Mouse (Mus musculus) lung, embryonic 15.5 days (tissue): ENCODE results near the gene Uvrag. TPM values are rescaled to one million over a fixed set of nuclear protein-coding genes. Genes with fewer than 3 reads are reported as not detected.

Experiments used
- ATAC-seq: fragments of 200-750 bp; cut with Nextera tagmentation; 2 replicates; pipeline ENCODE4 v1.8.0; 2017; ENCODE audit warnings: moderate number of reproducible peaks, borderline replicate concordance; ENCODE audit not compliant: low FRiP score, low TSS enrichment; ENCODE audit errors: extremely low read depth
- H3K27ac ChIP-seq: fragments of 300-500 bp; sonication (generic); 2 replicates; pipeline ENCODE4 v1.5.1; 2015; ENCODE audit warnings: moderate library complexity, mild to moderate bottlenecking, inconsistent platforms
- H3K27me3 ChIP-seq: fragments of 300-500 bp; sonication (generic); 2 replicates; pipeline ENCODE4 v1.6.1; 2015; ENCODE audit warnings: inconsistent platforms
- H3K36me3 ChIP-seq: fragments of 300-500 bp; sonication (generic); 2 replicates; pipeline ENCODE4 v1.6.1; 2015; ENCODE audit warnings: inconsistent platforms
- H3K4me1 ChIP-seq: fragments of 300-500 bp; sonication (generic); 2 replicates; pipeline ENCODE4 v1.6.1; 2015; ENCODE audit warnings: inconsistent platforms
- H3K4me2 ChIP-seq: fragments of 300-500 bp; sonication (generic); 2 replicates; pipeline ENCODE4 v1.6.1; 2015; ENCODE audit warnings: inconsistent platforms, mild to moderate bottlenecking, moderate library complexity
- H3K4me3 ChIP-seq: fragments of 300-500 bp; sonication (generic); 2 replicates; pipeline ENCODE4 v1.5.1; 2015; ENCODE audit warnings: mild to moderate bottlenecking, inconsistent platforms
- H3K9ac ChIP-seq: fragments of 300-500 bp; sonication (generic); 2 replicates; pipeline ENCODE4 v1.6.1; 2015; ENCODE audit warnings: inconsistent platforms
- H3K9me3 ChIP-seq: fragments of 300-500 bp; sonication (generic); 2 replicates; pipeline ENCODE4 v1.6.1; 2016; ENCODE audit warnings: inconsistent platforms
- WGBS: fragments of 180-500 bp; shearing (Covaris S2); methylation state at CpG from one replicate; pipeline ENCODE4 v1.1.7; 2015; 5-methylcytosine and 5-hydroxymethylcytosine counted together
- polyA plus RNA-seq: library from polyadenylated mRNA; unstranded; fragments of >200 nt; fragmentation: Nextera tagmentation; extraction: Ambion mirVana; gene quantifications from 2 replicates; pipeline ENCODE4 v1.2.1, GENCODE M21; 2015

Uvrag gene
- polyA plus RNA-seq, 1 experiment from 2014 or later, result 23.7 TPM

DNA sequence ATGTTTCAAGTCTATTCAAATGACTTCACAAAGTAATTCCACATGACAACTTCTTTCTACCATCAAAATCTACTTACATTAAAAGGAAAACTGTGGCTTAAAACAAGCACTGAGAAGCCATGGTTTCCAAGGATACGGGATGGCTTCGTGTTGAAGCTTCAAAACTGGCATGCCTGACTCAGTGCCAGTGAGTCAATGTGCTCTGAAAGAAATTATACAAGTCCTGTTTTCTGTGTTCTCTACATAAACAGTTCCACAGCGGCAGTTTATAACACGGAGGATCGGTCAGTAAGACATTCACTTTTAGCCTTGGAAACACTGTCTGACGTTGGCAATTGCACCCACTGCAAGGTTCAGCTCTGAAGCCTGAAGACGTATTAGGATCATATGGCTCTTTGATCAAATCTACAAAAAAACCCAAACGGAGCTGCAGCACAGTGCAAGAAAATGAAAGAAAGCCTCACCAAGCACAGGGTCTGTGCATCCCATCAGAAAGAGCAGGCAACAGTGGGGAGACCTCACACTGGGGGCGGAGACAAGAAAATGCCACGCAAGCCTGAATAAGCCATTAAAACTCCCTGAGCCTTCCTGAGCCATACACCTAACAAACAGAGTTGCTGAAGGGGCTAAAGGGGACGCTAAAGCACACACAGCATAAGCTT, 94.3 kb downstream of the Uvrag start:
- peak; percentile 52; the same call in 1 of the 2 replicates for ATAC-seq
- H3K4me1 ChIP-seq, result peaks cover 48% of the 10 kb centered on the region
- no peak overlapping the region for H3K4me2 ChIP-seq
- H3K27me3 ChIP-seq, result no peaks in the 10 kb centered on the region
- H3K9ac ChIP-seq, result no peak overlapping the region
- 43% methylated on average over 11 of the region's 11 CpGs for WGBS
- no peak overlapping the region for H3K27ac ChIP-seq
- H3K4me3 ChIP-seq, result no peak overlapping the region
- no peaks in the 10 kb centered on the region for H3K36me3 ChIP-seq
- no peaks in the 10 kb centered on the region for H3K9me3 ChIP-seq

DNA sequence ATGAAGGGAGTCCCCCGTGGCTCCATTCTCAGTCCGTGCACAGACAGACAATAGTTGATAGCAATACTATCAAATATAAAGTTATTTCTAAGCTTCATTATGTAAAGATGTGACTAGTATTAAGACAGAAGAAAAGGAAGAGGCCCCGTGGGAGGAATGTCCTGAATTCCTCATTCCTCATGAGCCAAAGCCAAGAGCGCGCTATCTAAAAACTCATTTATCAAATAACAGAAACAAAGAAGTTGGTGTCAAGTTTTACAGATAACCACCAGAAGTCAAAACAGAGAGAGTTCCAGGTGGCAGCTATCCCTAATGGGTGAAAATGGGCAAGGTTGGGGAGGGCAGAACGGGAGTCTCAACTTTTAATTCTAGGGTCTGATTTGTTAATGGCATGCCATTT, 95.4 kb downstream of the Uvrag start:
- Histone ChIP-seq H3K36me3 (no peaks in the 10 kb centered on the region), H3K27me3 (no peaks in the 10 kb centered on the region), H3K27ac (no peak overlapping the region), H3K4me2 (no peak overlapping the region), H3K4me1 (peaks cover 43% of the 10 kb centered on the region), H3K9ac (no peak overlapping the region), H3K4me3 (no peak overlapping the region), H3K9me3 (no peaks in the 10 kb centered on the region)
- no peak for ATAC-seq
- WGBS, result 28% methylated on average over 6 of the region's 6 CpGs

DNA sequence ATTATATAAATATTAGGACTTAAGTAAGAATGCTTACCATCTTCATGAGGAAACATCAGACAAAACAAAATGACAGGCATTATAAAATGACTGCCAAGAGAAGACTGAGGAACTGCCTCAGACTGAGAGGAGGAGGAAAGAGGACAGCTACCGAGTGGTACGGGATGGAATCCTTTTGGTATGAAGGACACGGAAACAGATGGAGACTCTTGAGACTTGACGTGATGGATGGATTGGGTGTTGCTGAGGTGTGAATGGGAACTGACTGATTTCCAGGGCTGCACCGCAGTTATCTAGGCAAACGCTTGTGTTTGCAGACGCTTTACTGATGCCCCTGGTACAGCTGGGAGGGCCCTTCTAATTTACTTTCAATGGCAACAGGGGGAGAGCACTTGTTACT, 97.0 kb downstream of the Uvrag start:
- no peak for ATAC-seq
- H3K27ac ChIP-seq, result no peak overlapping the region
- WGBS, result 21% methylated on average over 7 of the region's 7 CpGs
- H3K4me2 ChIP-seq, result no peak overlapping the region
- no peak overlapping the region for H3K4me3 ChIP-seq
- peaks cover 36% of the 10 kb centered on the region for H3K4me1 ChIP-seq
- H3K36me3 ChIP-seq, result no peaks in the 10 kb centered on the region
- no peaks in the 10 kb centered on the region for H3K9me3 ChIP-seq
- H3K9ac ChIP-seq, result no peak overlapping the region
- no peaks in the 10 kb centered on the region for H3K27me3 ChIP-seq

DNA sequence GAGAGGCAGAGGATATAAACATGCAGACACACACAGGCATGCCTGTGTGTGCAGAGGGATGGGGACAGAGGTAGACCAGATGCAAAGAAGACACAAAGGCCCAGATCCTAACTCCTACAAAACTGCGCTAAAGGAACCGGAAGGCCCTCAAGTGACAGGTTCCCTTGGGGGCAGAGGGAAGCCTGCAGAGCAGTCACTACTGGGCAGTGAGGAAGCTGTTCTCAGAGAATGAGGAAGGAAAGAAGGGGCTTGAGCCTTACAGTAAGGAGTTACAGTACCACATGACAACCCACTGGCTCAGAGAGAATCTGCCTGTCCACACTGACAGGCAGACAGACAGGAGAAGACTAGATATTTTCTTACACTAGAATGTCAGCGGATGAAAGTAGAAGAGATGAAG, 97.6 kb downstream of the Uvrag start:
- H3K27me3 ChIP-seq, result no peaks in the 10 kb centered on the region
- H3K9me3 ChIP-seq, result no peaks in the 10 kb centered on the region
- H3K36me3 ChIP-seq, result no peaks in the 10 kb centered on the region
- ATAC-seq, result no peak
- no peak overlapping the region for H3K9ac ChIP-seq
- peak overlapping the region; percentile 9; the same call in 1 of the 2 replicates for H3K27ac ChIP-seq
- H3K4me1 ChIP-seq, result peaks cover 36% of the 10 kb centered on the region
- WGBS, result 77% methylated on average over 3 of the region's 3 CpGs
- no peak overlapping the region for H3K4me3 ChIP-seq
- no peak overlapping the region for H3K4me2 ChIP-seq

DNA sequence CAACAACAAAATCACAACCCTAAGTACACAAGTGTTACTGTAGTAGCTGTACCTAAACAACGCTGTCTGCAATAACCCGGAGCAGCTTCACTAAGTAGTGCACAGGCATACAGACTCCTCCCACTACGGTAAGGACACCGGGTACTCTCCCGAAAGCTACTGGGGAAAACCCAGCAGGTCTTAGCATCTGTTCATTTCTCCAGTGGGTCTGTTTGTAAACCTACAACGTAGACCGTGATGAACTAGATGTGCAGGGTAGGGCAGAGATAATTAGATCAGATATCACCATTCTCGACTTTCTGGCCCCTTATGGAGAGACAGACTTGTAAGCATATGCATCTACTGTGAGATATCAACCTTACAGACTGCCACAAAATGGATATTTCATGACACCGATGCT, 99.1 kb downstream of the Uvrag start:
- Histone ChIP-seq H3K9ac (no peak overlapping the region), H3K4me1 (peaks cover 32% of the 10 kb centered on the region), H3K27me3 (no peaks in the 10 kb centered on the region), H3K4me3 (no peak overlapping the region), H3K36me3 (no peaks in the 10 kb centered on the region), H3K4me2 (no peak overlapping the region), H3K27ac (no peak overlapping the region), H3K9me3 (no peaks in the 10 kb centered on the region)
- WGBS, result 74% methylated on average over 9 of the region's 9 CpGs
- ATAC-seq, result no peak

DNA sequence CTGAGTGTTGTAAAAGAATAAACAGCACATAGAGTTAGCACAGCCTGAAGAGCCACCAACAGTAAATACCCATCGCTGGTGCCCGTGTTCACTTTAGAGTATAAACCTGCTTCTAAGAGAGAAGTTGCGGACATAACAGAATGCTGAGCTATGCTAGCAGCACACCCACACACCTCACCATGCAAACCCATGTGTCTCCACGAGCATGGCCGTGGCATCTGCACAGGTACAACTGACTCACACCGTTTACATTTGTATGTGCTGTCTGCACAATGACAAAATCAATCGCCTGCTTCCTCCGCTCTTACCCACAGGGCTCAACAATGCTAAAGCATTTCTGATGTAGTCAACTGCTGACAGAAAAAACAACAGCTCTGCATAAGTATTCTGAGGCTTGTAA, 101.0 kb downstream of the Uvrag start:
- ATAC-seq, result no peak
- Histone ChIP-seq H3K27ac (no peak overlapping the region), H3K4me1 (peaks cover 17% of the 10 kb centered on the region), H3K27me3 (no peaks in the 10 kb centered on the region), H3K9ac (no peak overlapping the region), H3K36me3 (no peaks in the 10 kb centered on the region), H3K9me3 (no peaks in the 10 kb centered on the region), H3K4me2 (no peak overlapping the region), H3K4me3 (no peak overlapping the region)
- WGBS, result 84% methylated on average over 8 of the region's 8 CpGs

DNA sequence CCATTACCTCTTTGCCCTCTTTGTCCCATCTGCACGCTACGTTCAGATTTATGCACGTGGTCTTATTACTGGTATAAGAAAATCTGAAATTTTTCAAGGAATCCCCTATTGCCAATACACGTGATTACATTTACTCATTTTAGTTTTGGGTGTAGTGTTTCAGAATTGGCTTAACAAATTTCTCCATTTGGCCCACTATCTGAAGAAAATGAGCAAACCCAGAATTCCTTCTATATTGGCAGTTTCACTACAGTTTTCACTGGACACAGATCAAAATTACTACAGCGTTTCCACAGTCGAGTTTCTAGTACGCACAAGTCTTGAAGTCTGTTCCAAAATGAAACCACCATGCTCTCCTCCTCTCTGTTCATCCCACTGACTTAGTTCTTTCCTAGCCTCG, 104.7 kb downstream of the Uvrag start:
- no peak overlapping the region for H3K9ac ChIP-seq
- H3K4me1 ChIP-seq, result 0 out of 2 replicates have a peak, but pooled peaks cover 5% of the 10 kb centered on the region
- ATAC-seq, result no peak
- 60% methylated on average over 8 of the region's 8 CpGs for WGBS
- H3K9me3 ChIP-seq, result no peaks in the 10 kb centered on the region
- H3K27ac ChIP-seq, result no peak overlapping the region
- H3K4me3 ChIP-seq, result no peak overlapping the region
- no peaks in the 10 kb centered on the region for H3K36me3 ChIP-seq
- H3K4me2 ChIP-seq, result no peak overlapping the region
- no peaks in the 10 kb centered on the region for H3K27me3 ChIP-seq

DNA sequence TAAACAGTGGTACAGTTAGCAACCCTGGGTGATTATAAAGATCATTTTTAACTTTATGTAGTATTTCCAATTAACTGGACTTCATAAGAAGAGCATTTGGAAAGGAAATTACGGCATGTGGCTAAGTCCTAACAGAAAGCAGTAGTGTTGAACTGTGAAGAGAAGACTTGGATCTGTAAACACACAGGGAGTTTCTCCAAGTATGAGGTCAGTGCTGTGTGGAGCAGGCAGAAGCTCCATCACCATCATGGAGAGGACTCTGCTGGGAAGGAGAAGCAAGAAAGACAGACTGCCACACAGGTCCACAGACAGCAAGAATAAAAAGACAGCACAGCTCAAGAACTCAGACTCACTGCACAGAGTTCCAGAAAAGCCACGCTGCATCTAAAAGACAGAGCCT, 106.0 kb downstream of the Uvrag start:
- no peak overlapping the region for H3K27ac ChIP-seq
- H3K27me3 ChIP-seq, result no peaks in the 10 kb centered on the region
- WGBS, result 74% methylated on average over 2 of the region's 2 CpGs
- H3K9me3 ChIP-seq, result no peaks in the 10 kb centered on the region
- no peaks in the 10 kb centered on the region for H3K36me3 ChIP-seq
- no peak overlapping the region for H3K4me3 ChIP-seq
- no peak overlapping the region for H3K9ac ChIP-seq
- no peak for ATAC-seq
- H3K4me2 ChIP-seq, result no peak overlapping the region
- 0 out of 2 replicates have a peak, but pooled peaks cover 5% of the 10 kb centered on the region for H3K4me1 ChIP-seq

DNA sequence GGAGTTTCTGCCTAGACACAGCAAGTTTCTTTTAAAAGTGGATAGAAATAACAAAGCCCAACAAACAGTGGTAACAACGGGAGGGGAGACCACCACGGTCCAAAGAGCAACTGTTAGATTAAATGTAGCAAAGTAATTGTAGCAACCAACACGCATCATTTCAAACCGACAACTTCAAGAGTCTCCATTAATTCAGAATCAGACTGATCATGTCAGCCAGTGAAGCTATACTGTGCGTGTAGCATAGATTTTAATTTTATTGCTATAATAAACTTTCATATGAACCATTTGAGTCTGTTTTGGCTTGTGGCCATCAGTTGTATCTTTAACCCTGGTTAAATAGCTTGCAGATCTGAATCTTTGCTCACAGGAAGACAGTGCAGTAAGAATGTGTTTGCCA, 107.1 kb downstream of the Uvrag start:
- no peaks in the 10 kb centered on the region for H3K36me3 ChIP-seq
- H3K27ac ChIP-seq, result no peak overlapping the region
- ATAC-seq, result no peak
- no peak overlapping the region for H3K4me3 ChIP-seq
- H3K27me3 ChIP-seq, result no peaks in the 10 kb centered on the region
- H3K9me3 ChIP-seq, result no peaks in the 10 kb centered on the region
- WGBS, result 85% methylated on average over 5 of the region's 5 CpGs
- H3K4me2 ChIP-seq, result no peak overlapping the region
- H3K4me1 ChIP-seq, result 0 out of 2 replicates have a peak, but pooled peaks cover 5% of the 10 kb centered on the region
- no peak overlapping the region for H3K9ac ChIP-seq

DNA sequence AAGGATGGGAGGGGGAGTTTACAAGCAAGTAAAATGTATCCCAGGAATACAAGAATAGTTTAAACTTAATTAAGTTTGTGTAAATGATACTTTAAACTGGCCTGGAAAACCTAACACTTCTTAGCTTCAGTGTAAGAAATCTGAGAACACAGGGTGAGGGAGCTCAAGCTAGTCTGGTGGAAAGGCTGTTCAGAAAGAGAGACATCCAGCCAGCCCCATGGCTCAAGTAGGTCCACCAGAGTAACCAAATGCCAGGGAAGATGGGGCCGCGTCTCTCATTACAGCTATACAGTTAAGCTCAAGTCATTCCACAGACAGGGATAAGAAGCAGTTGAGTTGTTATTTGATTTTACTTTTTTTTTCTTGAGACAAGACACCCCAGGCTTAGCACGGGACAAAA, 107.6 kb downstream of the Uvrag start:
- Histone ChIP-seq H3K9me3 (no peaks in the 10 kb centered on the region), H3K4me3 (no peak overlapping the region), H3K9ac (no peak overlapping the region), H3K4me1 (0 out of 2 replicates have a peak, but pooled peaks cover 5% of the 10 kb centered on the region), H3K27ac (no peak overlapping the region), H3K27me3 (no peaks in the 10 kb centered on the region), H3K36me3 (no peaks in the 10 kb centered on the region), H3K4me2 (no peak overlapping the region)
- no peak for ATAC-seq
- 88% methylated on average over 3 of the region's 3 CpGs for WGBS

DNA sequence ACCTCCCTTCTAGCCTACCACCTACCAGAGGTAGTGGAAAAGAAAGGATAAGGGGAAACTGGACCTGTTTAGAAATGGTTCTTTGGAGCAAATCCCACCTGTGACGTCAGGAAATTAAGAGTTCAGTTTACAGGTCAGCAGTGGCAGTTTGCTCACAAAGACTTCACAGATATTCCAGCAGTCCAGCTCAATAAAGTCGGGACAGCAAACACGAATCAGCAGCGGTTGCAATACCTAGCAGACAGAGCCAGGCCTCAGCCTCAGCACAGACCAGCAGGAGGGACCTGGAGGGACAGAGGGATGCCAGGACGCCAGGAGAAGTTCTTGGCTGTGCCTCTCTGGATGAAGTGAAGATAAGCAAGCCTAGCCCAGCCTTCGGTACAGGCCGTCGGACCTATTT, 108.9 kb downstream of the Uvrag start:
- H3K4me2 ChIP-seq, result no peak overlapping the region
- H3K27ac ChIP-seq, result no peak overlapping the region
- no peak for ATAC-seq
- no peak overlapping the region for H3K9ac ChIP-seq
- no peaks in the 10 kb centered on the region for H3K27me3 ChIP-seq
- H3K36me3 ChIP-seq, result no peaks in the 10 kb centered on the region
- 91% methylated on average over 8 of the region's 8 CpGs for WGBS
- no peaks in the 10 kb centered on the region for H3K9me3 ChIP-seq
- H3K4me3 ChIP-seq, result no peak overlapping the region
- H3K4me1 ChIP-seq, result peaks cover 9% of the 10 kb centered on the region; the same call in 1 of the 2 replicates

DNA sequence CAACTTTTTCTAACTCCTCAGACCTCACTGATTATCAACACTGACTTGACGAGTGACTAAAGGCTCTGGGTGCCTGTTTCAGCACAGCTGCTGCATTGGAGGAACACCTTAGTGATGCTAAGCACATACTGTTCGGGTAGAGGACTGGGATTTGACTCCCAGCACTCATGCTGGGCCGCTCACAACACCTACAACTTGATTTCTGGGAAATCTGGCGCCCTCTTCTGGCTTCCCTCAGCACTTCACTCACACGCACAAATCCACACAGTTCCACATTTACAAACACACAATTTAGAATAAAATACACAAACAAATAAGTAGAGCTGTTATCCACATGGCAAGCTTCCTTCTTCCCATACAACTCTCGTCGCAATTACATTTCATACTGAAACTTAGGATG, 112.8 kb downstream of the Uvrag start:
- no peak overlapping the region for H3K9ac ChIP-seq
- H3K9me3 ChIP-seq, result no peaks in the 10 kb centered on the region
- no peak overlapping the region for H3K27ac ChIP-seq
- WGBS, result 83% methylated on average over 7 of the region's 7 CpGs
- peaks cover 7% of the 10 kb centered on the region; the same call in 1 of the 2 replicates for H3K4me1 ChIP-seq
- H3K4me2 ChIP-seq, result no peak overlapping the region
- no peak for ATAC-seq
- H3K4me3 ChIP-seq, result no peak overlapping the region
- no peaks in the 10 kb centered on the region for H3K27me3 ChIP-seq
- H3K36me3 ChIP-seq, result no peaks in the 10 kb centered on the region

DNA sequence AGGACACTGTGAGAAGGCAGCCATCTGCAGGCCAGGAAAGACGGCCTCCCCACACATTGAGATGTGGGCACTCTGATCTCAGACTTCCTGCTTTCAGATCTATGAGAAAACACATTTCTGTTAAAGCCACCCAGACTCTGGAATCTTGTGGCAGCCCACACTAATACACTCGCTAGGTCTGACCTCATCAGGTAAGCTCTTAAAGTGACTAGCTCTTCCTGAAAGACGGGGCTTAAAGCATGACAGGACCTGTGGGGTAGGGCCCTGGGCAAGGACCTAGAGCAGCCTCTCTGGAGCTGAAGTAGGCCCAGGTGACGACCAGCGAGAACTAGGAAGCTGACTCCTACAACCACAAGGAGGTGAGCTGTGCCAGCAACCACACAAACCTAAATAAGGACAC, 113.8 kb downstream of the Uvrag start:
- Histone ChIP-seq H3K4me2 (no peak overlapping the region), H3K27ac (no peak overlapping the region), H3K4me3 (no peak overlapping the region), H3K36me3 (no peaks in the 10 kb centered on the region), H3K4me1 (peaks cover 7% of the 10 kb centered on the region; the same call in 1 of the 2 replicates), H3K9ac (no peak overlapping the region), H3K27me3 (no peaks in the 10 kb centered on the region), H3K9me3 (no peaks in the 10 kb centered on the region)
- WGBS, result 67% methylated on average over 5 of the region's 5 CpGs
- peak; percentile 64; the same call in 1 of the 2 replicates for ATAC-seq
